Mouse (Mus musculus): Measurements from ENCODE around the gene Gtf2a1. TPM values are rescaled to one million over a fixed set of nuclear protein-coding genes. Genes with fewer than 3 reads are reported as not detected.
"Not testable (repeated sequence)": the region's sequence is repeated elsewhere in the genome, so short reads cannot be mapped to it uniquely, and the experiment has no call there.

Gtf2a1 gene
- polyA plus RNA-seq, 1 experiment = 13.7 TPM

GRCm38 (mm10) chr12:91592128-91592527 lies 1.8 kb upstream of the Gtf2a1 start:
- TF ChIP-seq CTCF (IDR thresholded peaks at IDR 0.05; ENCODE audit: insufficient read depth, low read length) (no peak), POLR2A (IDR thresholded peaks at IDR 0.05; ENCODE audit: borderline replicate concordance, extremely low read depth, low read depth, low read length) (no peak)
- 87% methylated on average over 3 of the region's 3 CpGs for WGBS
- no peak for DNase-seq

GRCm38 (mm10) chr12:91591191-91591590 lies 904 bp upstream of the Gtf2a1 start:
- no peak for DNase-seq
- 95% methylated on average over 1 of the region's 1 CpGs for WGBS
- TF ChIP-seq CTCF (IDR thresholded peaks at IDR 0.05; ENCODE audit: insufficient read depth, low read length) (no peak), POLR2A (IDR thresholded peaks at IDR 0.05; ENCODE audit: borderline replicate concordance, extremely low read depth, low read depth, low read length) (no peak)
- peaks cover 2% of the 10 kb centered on the region for H3K4me1 ChIP-seq (ENCODE audit: control insufficient read depth, insufficient read depth, low read length)
- H3K4me3 ChIP-seq (replicated peaks; ENCODE audit: extremely low read depth, low read depth, low read length) = no peak overlapping the region

More at GRCm38 (mm10) chr12:91592128-91592527, 1.8 kb upstream of the Gtf2a1 start:
- Histone ChIP-seq H3K4me3 (replicated peaks; ENCODE audit: extremely low read depth, low read depth, low read length) (no peak overlapping the region), H3K4me1 (ENCODE audit: control insufficient read depth, insufficient read depth, low read length) (peaks cover 2% of the 10 kb centered on the region; the same call in 1 of the 2 replicates)

- 23% methylated on average over 6 of the region's 6 CpGs for WGBS
- Histone ChIP-seq H3K4me1 (ENCODE audit: control insufficient read depth, insufficient read depth, low read length) (peaks cover 2% of the 10 kb centered on the region), H3K4me3 (replicated peaks; ENCODE audit: extremely low read depth, low read depth, low read length) (peak overlapping the region; percentile 94)
- no peak for TF ChIP-seq POLR2A (IDR thresholded peaks at IDR 0.05; ENCODE audit: borderline replicate concordance, extremely low read depth, low read depth, low read length)
- no peak for TF ChIP-seq CTCF (IDR thresholded peaks at IDR 0.05; ENCODE audit: insufficient read depth, low read length)
- peak; percentile 23 for DNase-seq
Observed at GRCm38 (mm10) chr12:91590716-91591115, 429 bp upstream of the Gtf2a1 start.

GRCm38 (mm10) chr12:91589542-91589846 lies 793 bp downstream of the Gtf2a1 start:
- DNase-seq = no peak
- peaks cover 4% of the 10 kb centered on the region for H3K4me1 ChIP-seq (ENCODE audit: control insufficient read depth, insufficient read depth, low read length)
- whole genome bisulfite sequencing = 0% methylated on average over 11 of the region's 11 CpGs
- peak overlapping the region; percentile 98 for H3K4me3 ChIP-seq (replicated peaks; ENCODE audit: extremely low read depth, low read depth, low read length)
- TF ChIP-seq CTCF (IDR thresholded peaks at IDR 0.05; ENCODE audit: insufficient read depth, low read length) (no peak), POLR2A (IDR thresholded peaks at IDR 0.05; ENCODE audit: borderline replicate concordance, extremely low read depth, low read depth, low read length) (no peak)

GRCm38 (mm10) chr12:91588670-91589541 lies 1.4 kb downstream of the Gtf2a1 start:
- DNase-seq = peak; percentile 68
- TF ChIP-seq POLR2A (IDR thresholded peaks at IDR 0.05; ENCODE audit: borderline replicate concordance, extremely low read depth, low read depth, low read length) (no peak), CTCF (IDR thresholded peaks at IDR 0.05; ENCODE audit: insufficient read depth, low read length) (no peak)

GRCm38 (mm10) chr12:91588176-91588669 lies 2.1 kb downstream of the Gtf2a1 start:
- TF ChIP-seq CTCF (IDR thresholded peaks at IDR 0.05; ENCODE audit: insufficient read depth, low read length) (no peak), POLR2A (IDR thresholded peaks at IDR 0.05; ENCODE audit: borderline replicate concordance, extremely low read depth, low read depth, low read length) (peak; percentile 95)
- peaks cover 4% of the 10 kb centered on the region for H3K4me1 ChIP-seq (ENCODE audit: control insufficient read depth, insufficient read depth, low read length)
- WGBS = under 1% methylated on average over 32 of the region's 32 CpGs

More at GRCm38 (mm10) chr12:91588670-91589541, 1.4 kb downstream of the Gtf2a1 start:
- H3K4me1 ChIP-seq (ENCODE audit: control insufficient read depth, insufficient read depth, low read length) = peaks cover 4% of the 10 kb centered on the region
- peak overlapping the region; percentile 98 for H3K4me3 ChIP-seq (replicated peaks; ENCODE audit: extremely low read depth, low read depth, low read length)
- under 1% methylated on average over 75 of the region's 83 CpGs for WGBS

GRCm38 (mm10) chr12:91587491-91588033 lies 2.7 kb downstream of the Gtf2a1 start:
- no peak for TF ChIP-seq CTCF (IDR thresholded peaks at IDR 0.05; ENCODE audit: insufficient read depth, low read length)
- TF ChIP-seq POLR2A (IDR thresholded peaks at IDR 0.05; ENCODE audit: borderline replicate concordance, extremely low read depth, low read depth, low read length) = no peak
- peaks cover 7% of the 10 kb centered on the region for H3K4me1 ChIP-seq (ENCODE audit: control insufficient read depth, insufficient read depth, low read length)
- 11% methylated on average over 5 of the region's 5 CpGs for WGBS
- no peak for DNase-seq
- peak overlapping the region; percentile 19 for H3K4me3 ChIP-seq (replicated peaks; ENCODE audit: extremely low read depth, low read depth, low read length)

More at GRCm38 (mm10) chr12:91588176-91588669, 2.1 kb downstream of the Gtf2a1 start:
- peak overlapping the region; percentile 98 for H3K4me3 ChIP-seq (replicated peaks; ENCODE audit: extremely low read depth, low read depth, low read length)
- DNase-seq = peak; percentile 92

- TF ChIP-seq CTCF (IDR thresholded peaks at IDR 0.05; ENCODE audit: insufficient read depth, low read length) (no peak), POLR2A (IDR thresholded peaks at IDR 0.05; ENCODE audit: borderline replicate concordance, extremely low read depth, low read depth, low read length) (no peak)
- 67% methylated on average over 3 of the region's 3 CpGs for WGBS
- DNase-seq = no peak
- Histone ChIP-seq H3K4me1 (ENCODE audit: control insufficient read depth, insufficient read depth, low read length) (peaks cover 10% of the 10 kb centered on the region), H3K4me3 (replicated peaks; ENCODE audit: extremely low read depth, low read depth, low read length) (no peak overlapping the region)
Observed at GRCm38 (mm10) chr12:91587077-91587476, 3.2 kb downstream of the Gtf2a1 start.

GRCm38 (mm10) chr12:91585815-91586214 lies 4.5 kb downstream of the Gtf2a1 start:
- not testable (repeated sequence) for H3K4me3 ChIP-seq (replicated peaks; ENCODE audit: extremely low read depth, low read depth, low read length); DNase-seq
- H3K4me1 ChIP-seq (ENCODE audit: control insufficient read depth, insufficient read depth, low read length) = peaks cover 19% of the 10 kb centered on the region
- WGBS = 92% methylated on average over 4 of the region's 4 CpGs
